Mouse (Mus musculus): ENCODE measurements around the gene Mab21l3.
"Not testable (repeated sequence)": the region's sequence is repeated elsewhere in the genome, so short reads cannot be mapped to it uniquely, and the experiment has no call there.

Mab21l3 gene

DNA sequence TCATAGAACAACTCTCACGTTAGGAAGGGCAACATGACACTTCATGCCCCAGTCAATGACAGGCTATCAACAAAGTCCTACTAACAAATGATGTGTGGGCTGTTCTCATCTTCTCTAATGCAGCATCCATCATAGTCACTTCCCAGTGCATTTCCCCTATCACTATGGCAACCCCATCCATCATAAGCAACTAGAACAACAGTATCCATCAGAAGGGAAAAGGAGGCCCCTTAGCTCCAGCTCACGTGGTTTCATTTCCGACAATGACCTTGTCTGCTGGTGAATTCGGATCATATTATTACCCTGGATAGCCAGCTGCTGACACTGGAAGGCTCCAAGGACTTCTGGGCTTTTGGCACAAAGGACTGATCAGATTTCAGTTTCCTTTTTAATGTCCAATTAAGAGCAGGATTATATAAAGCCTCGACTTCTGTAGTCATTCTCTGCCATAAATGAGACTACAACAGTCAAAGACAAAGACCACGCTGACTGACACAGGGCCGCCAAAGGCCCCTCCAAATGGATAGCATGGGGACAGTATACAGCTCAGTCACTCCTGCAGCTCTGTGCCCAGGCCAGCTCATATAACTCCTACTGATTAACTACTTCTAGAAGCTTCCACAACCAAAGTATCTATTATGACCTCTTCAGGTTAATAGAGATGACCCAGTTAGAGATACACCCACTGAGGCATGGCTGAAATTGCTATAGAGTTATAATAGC, 6.2 kb downstream of the Mab21l3 start:
- no peak for DNase-seq (ENCODE audit: extremely low spot score, low spot score)

- DNase-seq (ENCODE audit: extremely low spot score, low spot score), result no peak
These were observed 9.4 kb downstream of the Mab21l3 start for GRCm38 (mm10) chr3:101839327-101839726.

DNA sequence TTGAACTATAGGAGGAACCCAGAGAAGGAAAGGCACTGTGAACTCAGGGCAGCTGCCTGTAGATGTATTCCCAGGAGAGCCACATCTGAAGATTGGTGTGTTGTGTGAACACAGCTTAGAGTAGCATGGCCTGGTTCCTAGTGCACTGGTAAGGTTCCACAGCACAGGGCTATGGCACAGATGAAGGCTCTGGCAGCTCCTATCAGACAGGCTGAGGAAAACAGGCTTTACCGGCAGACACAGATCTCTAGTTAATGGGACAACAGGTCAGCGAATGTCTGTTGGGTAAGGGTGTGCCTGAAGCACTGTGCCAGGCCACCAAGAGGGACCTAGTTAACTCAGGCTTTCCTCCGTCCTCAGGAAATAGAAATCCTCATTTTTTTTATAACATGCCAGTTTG, 11.8 kb downstream of the Mab21l3 start:
- DNase-seq (ENCODE audit: extremely low spot score, low spot score), result no peak

GRCm38 (mm10) chr3:101836532-101836931, 12.2 kb downstream of the Mab21l3 start:
- no peak for DNase-seq (ENCODE audit: extremely low spot score, low spot score)

DNA sequence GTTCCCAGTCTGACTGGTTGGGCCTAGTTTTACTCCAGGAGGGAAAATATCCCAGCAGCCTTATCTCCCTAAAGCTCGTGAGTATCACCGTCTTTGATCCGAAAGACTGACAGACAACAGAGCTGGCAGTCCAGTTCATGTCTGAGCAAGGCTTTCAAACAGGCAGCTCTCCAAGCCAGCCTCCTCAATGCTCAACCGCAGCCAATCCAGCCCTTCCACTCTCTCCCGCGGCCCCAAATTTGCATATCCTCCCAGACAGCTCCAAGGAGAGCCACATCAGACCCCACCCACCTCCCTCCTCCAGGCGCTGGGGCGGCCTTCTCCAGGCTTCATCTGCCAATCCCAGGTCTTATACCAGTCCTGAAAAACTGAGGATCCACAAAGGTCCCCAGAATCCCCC, 12.7 kb downstream of the Mab21l3 start:
- peak; percentile 80 for DNase-seq (ENCODE audit: extremely low spot score, low spot score)

GRCm38 (mm10) chr3:101831189-101831858, 17.4 kb downstream of the Mab21l3 start:
- no peak for DNase-seq (ENCODE audit: extremely low spot score, low spot score)

GRCm38 (mm10) chr3:101829881-101830616, 18.7 kb downstream of the Mab21l3 start:
- DNase-seq (ENCODE audit: extremely low spot score, low spot score), result no peak

DNA sequence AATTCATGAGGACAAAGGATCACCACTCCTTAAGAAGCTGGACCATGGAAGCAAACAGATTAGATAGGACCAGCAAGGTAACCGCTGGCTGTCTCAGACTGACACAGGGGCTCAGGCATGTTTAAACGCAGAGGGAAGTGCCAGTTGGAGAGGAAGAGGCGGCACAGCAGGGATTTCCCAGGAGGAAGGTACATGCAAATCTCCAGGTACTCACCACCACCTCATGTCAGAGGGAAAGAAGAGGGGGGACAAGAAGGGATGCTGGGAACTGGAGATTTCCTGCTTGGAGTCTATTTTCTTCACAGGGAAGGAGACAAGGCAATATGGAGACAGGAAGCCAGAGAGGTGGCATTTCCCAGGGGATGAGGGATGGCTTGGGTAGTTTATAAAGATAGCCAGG, 20.2 kb downstream of the Mab21l3 start:
- DNase-seq (ENCODE audit: extremely low spot score, low spot score), result no peak

DNA sequence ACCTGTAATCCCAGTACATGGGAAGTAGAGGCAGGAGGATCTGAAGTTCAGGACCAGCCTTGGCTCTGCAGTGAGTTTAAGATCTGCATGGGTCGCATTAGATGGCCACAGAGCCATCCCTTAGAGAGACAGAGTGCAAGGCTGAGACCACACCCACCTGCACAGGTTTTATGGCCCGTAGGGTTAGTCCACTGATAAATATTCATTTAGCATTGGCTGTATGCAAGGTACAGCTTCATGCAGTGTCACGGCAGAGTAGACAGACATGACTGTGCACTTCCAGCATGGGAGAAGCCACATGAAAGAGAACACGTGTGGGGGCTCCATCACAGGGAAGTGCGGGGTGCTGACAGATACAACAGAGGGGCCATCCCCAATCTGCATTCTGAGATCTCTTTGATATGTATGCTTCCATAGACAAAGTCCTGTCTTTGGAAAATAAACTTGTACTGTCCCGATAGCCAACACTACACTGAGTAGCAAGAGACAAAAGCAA, 21.5 kb downstream of the Mab21l3 start:
- DNase-seq (ENCODE audit: extremely low spot score, low spot score), result no peak

GRCm38 (mm10) chr3:101824338-101824737, 24.4 kb downstream of the Mab21l3 start:
- no peak for DNase-seq (ENCODE audit: extremely low spot score, low spot score)

GRCm38 (mm10) chr3:101822052-101822451, 26.7 kb downstream of the Mab21l3 start:
- no peak for DNase-seq (ENCODE audit: extremely low spot score, low spot score)

DNA sequence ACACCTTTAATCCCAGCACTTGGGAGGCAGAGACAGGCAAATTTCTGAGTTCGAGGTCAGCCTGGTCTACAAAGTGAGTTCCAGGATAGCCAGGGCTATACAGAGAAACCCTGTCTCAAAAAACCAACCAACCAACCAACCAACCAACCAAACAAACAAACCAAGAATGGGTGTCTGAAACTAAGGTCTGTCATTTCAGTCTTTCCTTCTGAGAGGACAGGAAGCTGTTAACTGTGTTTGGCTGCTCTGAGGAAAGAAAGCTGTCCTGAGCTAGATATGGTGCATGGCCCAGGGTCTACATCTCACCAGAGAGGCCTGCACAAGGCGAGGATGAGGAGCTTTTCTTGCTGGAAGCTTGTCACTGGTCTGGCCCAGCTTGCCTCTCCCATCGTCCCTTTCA, 28.1 kb downstream of the Mab21l3 start:
- not testable (repeated sequence) for DNase-seq (ENCODE audit: extremely low spot score, low spot score)

- no peak for DNase-seq (ENCODE audit: extremely low spot score, low spot score)
These were observed 32.8 kb downstream of the Mab21l3 start for GRCm38 (mm10) chr3:101816006-101816405.

- DNase-seq (ENCODE audit: extremely low spot score, low spot score), result no peak
These were observed 34.0 kb downstream of the Mab21l3 start for GRCm38 (mm10) chr3:101814790-101815189.

- DNase-seq (ENCODE audit: extremely low spot score, low spot score), result peak; percentile 70
These were observed 36.3 kb downstream of the Mab21l3 start for GRCm38 (mm10) chr3:101812341-101812962.

DNA sequence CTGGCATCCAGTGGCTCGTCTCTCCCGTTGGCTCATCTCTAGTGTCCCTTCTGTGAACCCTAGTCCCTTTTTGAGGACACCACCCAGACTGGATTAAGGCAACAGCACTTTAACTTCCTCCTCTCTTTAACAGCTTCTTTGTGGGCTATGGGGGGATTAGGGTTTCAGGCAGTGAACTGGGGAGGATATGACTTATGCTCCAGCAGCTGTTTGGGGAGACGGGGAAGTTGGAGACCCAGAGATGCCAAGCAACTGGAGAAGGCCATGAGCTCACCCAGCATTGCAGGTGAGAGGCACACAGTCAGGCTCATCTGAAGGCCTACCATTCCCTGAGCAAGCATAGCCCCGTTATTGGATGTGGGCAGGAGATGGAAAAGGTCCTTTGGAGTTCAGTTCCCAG, 36.8 kb downstream of the Mab21l3 start:
- DNase-seq (ENCODE audit: extremely low spot score, low spot score), result no peak

GRCm38 (mm10) chr3:101807646-101808045, 41.1 kb downstream of the Mab21l3 start:
- no peak for DNase-seq (ENCODE audit: extremely low spot score, low spot score)

DNA sequence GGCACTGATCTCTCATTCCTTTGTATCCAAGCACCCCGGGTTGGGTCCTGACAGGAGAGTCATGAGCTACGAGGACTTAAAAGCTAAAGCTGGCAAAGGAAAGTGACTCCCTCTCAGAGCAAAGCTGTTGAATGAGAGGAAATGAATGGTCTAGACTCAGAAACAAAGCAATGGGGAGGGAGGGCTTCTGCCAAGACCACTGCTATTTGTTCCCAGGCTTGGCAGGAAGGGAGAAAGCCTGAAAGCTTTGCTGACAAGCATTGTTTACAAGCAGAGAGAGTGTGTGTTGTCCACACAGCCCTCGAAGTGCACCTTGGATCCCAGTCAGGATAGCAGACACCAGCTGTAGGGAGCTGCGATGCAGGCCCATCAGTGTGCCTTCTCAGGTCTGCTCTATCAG, 41.8 kb downstream of the Mab21l3 start:
- DNase-seq (ENCODE audit: extremely low spot score, low spot score), result no peak

DNA sequence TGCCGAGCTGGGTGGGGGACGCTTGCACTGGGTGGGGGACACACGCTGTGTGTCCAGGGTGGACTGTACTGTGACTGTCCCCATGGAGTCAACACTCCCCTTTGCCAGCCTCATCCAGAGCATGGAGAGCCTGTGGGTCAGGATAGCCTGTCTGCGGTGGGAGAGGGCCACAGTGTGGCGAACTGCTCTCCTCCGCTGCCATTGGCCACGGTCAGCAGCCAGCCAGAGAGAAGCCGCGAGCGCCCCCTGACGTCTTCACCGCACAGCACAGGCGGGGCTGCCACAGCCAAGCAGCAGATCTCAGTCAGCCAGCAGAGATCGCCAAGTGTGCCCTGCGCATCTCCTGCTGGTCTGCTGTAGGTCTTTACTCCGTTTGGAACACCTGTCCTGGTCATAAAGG, 42.6 kb downstream of the Mab21l3 start:
- peak; percentile 92 for DNase-seq (ENCODE audit: extremely low spot score, low spot score)

DNA sequence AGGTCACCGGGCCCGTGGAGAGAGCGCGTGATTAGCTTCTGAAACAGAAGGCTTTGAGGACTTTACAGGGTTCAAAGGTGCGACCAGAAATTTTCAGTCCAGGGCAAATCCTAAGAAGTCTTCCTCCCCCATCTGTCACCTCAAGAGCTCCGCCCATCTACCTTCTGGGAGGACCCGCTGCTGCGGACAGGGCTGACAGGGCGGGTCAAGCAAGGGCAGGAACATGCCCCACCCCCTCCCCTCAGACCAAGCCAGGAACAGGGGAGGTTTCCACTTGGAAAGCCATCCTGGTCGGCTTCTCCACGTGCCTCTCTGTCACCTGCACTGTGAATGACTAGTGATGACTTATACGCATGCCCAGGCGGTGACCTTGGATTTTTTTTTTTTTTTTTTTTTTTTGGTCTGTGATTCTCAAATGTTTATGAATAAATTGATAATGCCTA, 43.2 kb downstream of the Mab21l3 start:
- no peak for DNase-seq (ENCODE audit: extremely low spot score, low spot score)

DNA sequence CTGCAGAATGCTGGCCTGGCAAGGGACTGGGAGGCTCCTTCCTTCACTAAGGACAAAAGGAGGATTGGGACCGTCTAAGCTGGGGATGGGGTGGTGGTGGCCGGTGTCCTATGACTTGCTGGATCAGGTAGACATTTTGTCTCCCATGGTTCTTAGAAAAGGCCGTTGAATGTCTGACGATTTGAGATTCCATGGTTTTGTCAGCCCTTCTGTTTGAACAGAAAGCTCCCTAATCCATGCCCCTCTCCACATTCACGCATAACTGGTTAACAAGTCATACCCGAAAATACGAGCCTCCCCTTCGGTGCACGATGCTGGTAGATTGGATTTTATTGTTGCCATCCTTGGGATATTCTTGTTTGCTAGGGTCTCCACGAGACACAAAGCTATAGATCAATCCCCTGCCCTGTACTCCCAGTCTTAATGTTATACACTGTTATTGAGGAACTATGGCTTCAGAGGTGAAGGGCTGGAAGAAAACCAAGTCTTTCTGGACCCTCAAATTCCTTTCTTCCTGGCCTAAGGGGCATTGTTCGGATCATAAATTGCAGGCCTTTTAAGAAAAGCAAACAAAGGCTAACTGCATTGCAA, 43.7 kb downstream of the Mab21l3 start:
- peak; percentile 52 for DNase-seq (ENCODE audit: extremely low spot score, low spot score)

Data from neural tube, embryonic 10.5 days (tissue).